Mouse (Mus musculus): ENCODE results near the gene Rpl26.
"Not testable (repeated sequence)": the region's sequence is repeated elsewhere in the genome, so short reads cannot be mapped to it uniquely, and the experiment has no call there.

Gene Rpl26

GRCm38 (mm10) chr11:68924749-68925148, 23.4 kb downstream of the Rpl26 start:
- DNase-seq = no peak

GRCm38 (mm10) chr11:68926981-68927380, 25.6 kb downstream of the Rpl26 start, which contains the start of gene Odf4:
Gene Odf4, minus strand, starts transcription at chr11:68927081.
- no peak for DNase-seq

GRCm38 (mm10) chr11:68929947-68930346, 28.6 kb downstream of the Rpl26 start:
- no peak for DNase-seq

GRCm38 (mm10) chr11:68933885-68934507, 32.6 kb downstream of the Rpl26 start:
- no peak for DNase-seq

- not testable (repeated sequence) for DNase-seq
These were observed 35.6 kb downstream of the Rpl26 start for GRCm38 (mm10) chr11:68936951-68937350.

- DNase-seq = peak; percentile 87
These were observed 38.3 kb downstream of the Rpl26 start for GRCm38 (mm10) chr11:68939451-68940304.

GRCm38 (mm10) chr11:68940516-68940915, 39.1 kb downstream of the Rpl26 start:
- no peak for DNase-seq

- no peak for DNase-seq
These were observed 41.3 kb downstream of the Rpl26 start for GRCm38 (mm10) chr11:68942731-68943130.

GRCm38 (mm10) chr11:68945245-68945644, 43.9 kb downstream of the Rpl26 start:
- no peak for DNase-seq

GRCm38 (mm10) chr11:68946001-68946400, 44.6 kb downstream of the Rpl26 start:
- no peak for DNase-seq

GRCm38 (mm10) chr11:68946806-68947440, 45.5 kb downstream of the Rpl26 start:
- no peak for DNase-seq

GRCm38 (mm10) chr11:68947542-68947993, 46.2 kb downstream of the Rpl26 start:
- DNase-seq = no peak

- no peak for DNase-seq
These were observed 52.5 kb downstream of the Rpl26 start for GRCm38 (mm10) chr11:68953903-68954302.

- no peak for DNase-seq
These were observed 53.0 kb downstream of the Rpl26 start for GRCm38 (mm10) chr11:68954408-68954807.

GRCm38 (mm10) chr11:68955473-68955872, 54.1 kb downstream of the Rpl26 start:
- no peak for DNase-seq

- DNase-seq = no peak
These were observed 54.7 kb downstream of the Rpl26 start for GRCm38 (mm10) chr11:68956107-68956506.

All from thymus, postnatal 14 days (tissue).